Mouse (Mus musculus): ENCODE data around the gene Tnfsf11. TPM values are rescaled to one million over a fixed set of nuclear protein-coding genes. Genes with fewer than 3 reads are reported as not detected.

Tnfsf11 gene
- total and polyA plus RNA-seq, 3 experiments = not detected

GRCm38 (mm10) chr14:78236144-78236543, 71.7 kb downstream of the Tnfsf11 start:
- H3K4me1 ChIP-seq (ENCODE audit: insufficient read depth, low read depth, low read length) = no peaks in the 10 kb centered on the region
- DNase-seq (ENCODE audit: low spot score) (no peak), ATAC-seq (ENCODE audit: extremely low read depth, insufficient number of reproducible peaks, low FRiP score, poor library complexity, severe bottlenecking) (no peak)
- H3K9me3 ChIP-seq (replicated peaks) = peaks cover 45% of the 10 kb centered on the region
- no peaks in the 10 kb centered on the region for H3K36me3 ChIP-seq (replicated peaks)
- no peaks in the 10 kb centered on the region for H3K27me3 ChIP-seq (ENCODE audit: insufficient read depth, low read length)
- no peak overlapping the region for H3K4me3 ChIP-seq (ENCODE audit: low read depth, low read length)
- TF ChIP-seq POLR2AphosphoS5 (IDR thresholded peaks at IDR 0.05; ENCODE audit: insufficient replicate concordance, low read depth, low read length) = no peak
- TF ChIP-seq CTCF (IDR thresholded peaks at IDR 0.05; ENCODE audit: low read depth, low read length) = no peak
- TF ChIP-seq TAL1 (conservative IDR thresholded peaks at IDR 0.05; ENCODE audit: low read depth, low read length) = no peak
- TF ChIP-seq GATA2 (IDR thresholded peaks at IDR 0.05; ENCODE audit: borderline replicate concordance, low read depth, low read length) = no peak
- TF ChIP-seq GATA1 (IDR thresholded peaks at IDR 0.05; ENCODE audit: borderline replicate concordance, low read length) = no peak

DNA sequence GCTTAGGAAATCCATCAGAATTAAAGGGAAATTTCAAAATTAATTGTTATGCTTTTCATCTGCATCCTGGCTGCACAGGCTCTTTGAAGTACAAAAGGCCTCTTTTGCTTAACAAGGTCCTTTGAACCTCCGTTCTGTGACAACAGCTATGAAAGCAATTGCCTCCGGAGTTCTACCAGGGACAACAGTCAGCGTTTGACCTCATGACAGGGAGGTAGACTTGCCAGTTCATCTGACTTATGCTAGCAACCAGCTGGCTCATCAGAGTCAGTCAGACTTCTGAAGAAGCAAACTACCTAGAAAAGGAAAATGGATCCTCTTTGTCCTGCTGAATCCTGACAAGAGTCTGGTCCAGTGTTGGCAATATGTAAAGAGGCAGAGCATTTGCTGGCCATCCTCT, 72.5 kb downstream of the Tnfsf11 start:
- DNase-seq (ENCODE audit: low spot score) (no peak), ATAC-seq (ENCODE audit: extremely low read depth, insufficient number of reproducible peaks, low FRiP score, poor library complexity, severe bottlenecking) (no peak)
- peaks cover 42% of the 10 kb centered on the region for H3K9me3 ChIP-seq (replicated peaks)
- no peaks in the 10 kb centered on the region for H3K4me1 ChIP-seq (ENCODE audit: insufficient read depth, low read depth, low read length)
- H3K4me3 ChIP-seq (ENCODE audit: low read depth, low read length) = no peak overlapping the region
- no peak for TF ChIP-seq TAL1 (conservative IDR thresholded peaks at IDR 0.05; ENCODE audit: low read depth, low read length)
- no peak for TF ChIP-seq GATA2 (IDR thresholded peaks at IDR 0.05; ENCODE audit: borderline replicate concordance, low read depth, low read length)
- no peak for TF ChIP-seq POLR2AphosphoS5 (IDR thresholded peaks at IDR 0.05; ENCODE audit: insufficient replicate concordance, low read depth, low read length)
- no peak for TF ChIP-seq CTCF (IDR thresholded peaks at IDR 0.05; ENCODE audit: low read depth, low read length)
- TF ChIP-seq GATA1 (IDR thresholded peaks at IDR 0.05; ENCODE audit: borderline replicate concordance, low read length) = no peak
- H3K36me3 ChIP-seq (replicated peaks) = no peaks in the 10 kb centered on the region
- no peaks in the 10 kb centered on the region for H3K27me3 ChIP-seq (ENCODE audit: insufficient read depth, low read length)

DNA sequence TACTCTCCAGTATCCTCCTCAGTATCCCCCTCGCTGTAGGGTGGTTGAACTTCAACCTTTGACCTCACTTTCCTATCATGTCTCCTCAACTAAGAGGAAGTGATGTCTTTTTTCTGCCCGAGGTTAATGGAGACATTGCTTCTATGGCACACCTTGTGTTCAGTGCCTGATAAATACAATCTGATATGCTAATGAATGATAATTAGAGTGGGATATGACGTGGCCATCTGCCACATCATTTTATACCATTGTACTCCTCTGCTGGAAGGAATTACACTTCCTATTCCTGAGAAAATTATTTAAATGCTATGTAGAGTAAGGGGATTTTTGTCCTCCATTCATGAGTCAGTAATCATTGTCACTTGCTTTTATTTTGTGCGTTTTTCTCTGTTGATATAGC, 78.8 kb downstream of the Tnfsf11 start:
- peaks cover 32% of the 10 kb centered on the region for H3K9me3 ChIP-seq (replicated peaks)
- H3K36me3 ChIP-seq (replicated peaks) = no peaks in the 10 kb centered on the region
- no peak for ATAC-seq (ENCODE audit: extremely low read depth, insufficient number of reproducible peaks, low FRiP score, poor library complexity, severe bottlenecking)
- no peak overlapping the region for H3K4me3 ChIP-seq (ENCODE audit: low read depth, low read length)
- H3K4me1 ChIP-seq (ENCODE audit: insufficient read depth, low read depth, low read length) = no peaks in the 10 kb centered on the region
- DNase-seq (ENCODE audit: low spot score) = no peak
- TF ChIP-seq CTCF (IDR thresholded peaks at IDR 0.05; ENCODE audit: low read depth, low read length) = no peak
- TF ChIP-seq POLR2AphosphoS5 (IDR thresholded peaks at IDR 0.05; ENCODE audit: insufficient replicate concordance, low read depth, low read length) = no peak
- no peak for TF ChIP-seq TAL1 (conservative IDR thresholded peaks at IDR 0.05; ENCODE audit: low read depth, low read length)
- no peak for TF ChIP-seq GATA2 (IDR thresholded peaks at IDR 0.05; ENCODE audit: borderline replicate concordance, low read depth, low read length)
- TF ChIP-seq GATA1 (IDR thresholded peaks at IDR 0.05; ENCODE audit: borderline replicate concordance, low read length) = no peak
- no peaks in the 10 kb centered on the region for H3K27me3 ChIP-seq (ENCODE audit: insufficient read depth, low read length)

Other genes with a start within 250 kb of the Tnfsf11 start
- gene Fam216b, start 219.0 kb downstream of the Tnfsf11 start, total RNA-seq (2014; fragmentation: Nextera tagmentation) = not detected in 2 replicates
- 0.06 and 0.38 TPM in 2 replicates for gene Fam216b, start 219.0 kb downstream of the Tnfsf11 start, total RNA-seq (2017)
- gene Fam216b, start 219.0 kb downstream of the Tnfsf11 start, polyA plus RNA-seq (2012) = not detected in 2 replicates
- gene Akap11, start 228.8 kb upstream of the Tnfsf11 start, total RNA-seq (2014; fragmentation: Nextera tagmentation) = 17.8 and 22.3 TPM in 2 replicates
- 20.3 and 25.6 TPM in 2 replicates for gene Akap11, start 228.8 kb upstream of the Tnfsf11 start, total RNA-seq (2017)
- gene Akap11, start 228.8 kb upstream of the Tnfsf11 start, polyA plus RNA-seq (2012) = 0.35 and 0.46 TPM in 2 replicates